Mouse (Mus musculus) forebrain, embryonic 12.5 days (tissue): Measurements from ENCODE around the gene Sox9. TPM values are rescaled to one million over a fixed set of nuclear protein-coding genes. Genes with fewer than 3 reads are reported as not detected.

Experiments used
- ATAC-seq: fragments of 200-750 bp; cut with Nextera tagmentation; 2 replicates; pipeline ENCODE4 v1.8.0; 2017; ENCODE audit warnings: moderate TSS enrichment; ENCODE audit not compliant: low FRiP score
- H3K27ac ChIP-seq: fragments of 300-500 bp; sonication (generic); 2 replicates; pipeline ENCODE4 v1.5.1; 2016; ENCODE audit warnings: mild to moderate bottlenecking
- H3K27me3 ChIP-seq: fragments of 300-500 bp; sonication (generic); 2 replicates; pipeline ENCODE4 v1.6.1; 2016; ENCODE audit warnings: mild to moderate bottlenecking
- H3K36me3 ChIP-seq: fragments of 300-500 bp; sonication (generic); replicated peaks from 2 replicates; pipeline ENCODE4 v1.6.1; 2016; ENCODE audit warnings: mild to moderate bottlenecking
- H3K4me1 ChIP-seq: fragments of 300-500 bp; sonication (generic); 2 replicates; pipeline ENCODE4 v1.6.1; 2016
- H3K4me2 ChIP-seq: fragments of 300-500 bp; sonication (generic); 2 replicates; pipeline ENCODE4 v1.6.1; 2016; ENCODE audit warnings: mild to moderate bottlenecking, moderate library complexity
- H3K4me3 ChIP-seq: fragments of 300-500 bp; sonication (generic); replicated peaks from 2 replicates; pipeline ENCODE4 v1.5.1; 2016; ENCODE audit warnings: mild to moderate bottlenecking
- H3K9ac ChIP-seq: fragments of 300-500 bp; sonication (generic); 2 replicates; pipeline ENCODE4 v1.6.1; 2016; ENCODE audit warnings: mild to moderate bottlenecking
- H3K9me3 ChIP-seq: fragments of 300-500 bp; sonication (generic); 2 replicates; pipeline ENCODE4 v1.6.1; 2016
- WGBS: fragments of 180-500 bp; shearing (Covaris S2); methylation state at CpG from one replicate; pipeline ENCODE4 v1.1.7; 2016; 5-methylcytosine and 5-hydroxymethylcytosine counted together
- polyA plus RNA-seq: library from polyadenylated mRNA; unstranded; fragments of >200 nt; fragmentation: Nextera tagmentation; extraction: Ambion mirVana; gene quantifications from 2 replicates; pipeline ENCODE4 v1.2.1, GENCODE M21; 2016

Sox9 gene
- polyA plus RNA-seq, 1 experiment from 2014 or later: 152 TPM

GRCm38 (mm10) chr11:112810447-112811151 is 28.6 kb downstream of the Sox9 start:
- ATAC-seq: peak; percentile 45
- peak overlapping the region; percentile 28 for H3K4me3 ChIP-seq
- under 1% methylated on average over 17 of the region's 17 CpGs for WGBS
- no peaks in the 10 kb centered on the region for H3K9me3 ChIP-seq
- H3K9ac ChIP-seq: peak overlapping the region; percentile 38; the same call in 1 of the 2 replicates
- peak overlapping the region; percentile 52 for H3K4me2 ChIP-seq
- H3K36me3 ChIP-seq: no peaks in the 10 kb centered on the region
- no peaks in the 10 kb centered on the region for H3K27me3 ChIP-seq
- peak overlapping the region; percentile 90 for H3K27ac ChIP-seq
- H3K4me1 ChIP-seq: peaks cover 67% of the 10 kb centered on the region

GRCm38 (mm10) chr11:112811152-112811871 is 29.3 kb downstream of the Sox9 start:
- Histone ChIP-seq H3K4me3 (peak overlapping the region; percentile 28), H3K4me2 (peak overlapping the region; percentile 52), H3K36me3 (no peaks in the 10 kb centered on the region), H3K9ac (peak overlapping the region; percentile 30; the same call in 1 of the 2 replicates), H3K4me1 (peaks cover 67% of the 10 kb centered on the region), H3K9me3 (no peaks in the 10 kb centered on the region), H3K27ac (peak overlapping the region; percentile 94), H3K27me3 (no peaks in the 10 kb centered on the region)
- peak; percentile 94 for ATAC-seq
- 1% methylated on average over 19 of the region's 19 CpGs for WGBS

- Histone ChIP-seq H3K4me1 (peaks cover 21% of the 10 kb centered on the region), H3K27me3 (no peaks in the 10 kb centered on the region), H3K4me2 (no peak overlapping the region), H3K36me3 (no peaks in the 10 kb centered on the region), H3K27ac (no peak overlapping the region), H3K9me3 (no peaks in the 10 kb centered on the region), H3K4me3 (no peak overlapping the region), H3K9ac (no peak overlapping the region)
- WGBS: 57% methylated on average over 14 of the region's 14 CpGs
- ATAC-seq: no peak
Measured at GRCm38 (mm10) chr11:112817829-112818650, 36.0 kb downstream of the Sox9 start.

- no peaks in the 10 kb centered on the region for H3K27me3 ChIP-seq
- H3K9me3 ChIP-seq: no peaks in the 10 kb centered on the region
- H3K27ac ChIP-seq: no peak overlapping the region
- no peaks in the 10 kb centered on the region for H3K36me3 ChIP-seq
- no peak overlapping the region for H3K4me3 ChIP-seq
- H3K4me2 ChIP-seq: no peak overlapping the region
- H3K4me1 ChIP-seq: peaks cover 14% of the 10 kb centered on the region
- no peak for ATAC-seq
- WGBS: 70% methylated on average over 7 of the region's 7 CpGs
- no peak overlapping the region for H3K9ac ChIP-seq
Measured at GRCm38 (mm10) chr11:112818651-112819270, 36.7 kb downstream of the Sox9 start.

- H3K9me3 ChIP-seq: no peaks in the 10 kb centered on the region
- H3K4me3 ChIP-seq: no peak overlapping the region
- no peaks in the 10 kb centered on the region for H3K36me3 ChIP-seq
- ATAC-seq: no peak
- H3K27ac ChIP-seq: no peak overlapping the region
- 85% methylated on average over 2 of the region's 2 CpGs for whole genome bisulfite sequencing
- H3K9ac ChIP-seq: no peak overlapping the region
- H3K4me2 ChIP-seq: no peak overlapping the region
- H3K27me3 ChIP-seq: no peaks in the 10 kb centered on the region
- peaks cover 19% of the 10 kb centered on the region for H3K4me1 ChIP-seq
Measured at GRCm38 (mm10) chr11:112821536-112821935, 39.5 kb downstream of the Sox9 start.

- WGBS: 72% methylated on average over 3 of the region's 3 CpGs
- no peak for ATAC-seq
- Histone ChIP-seq H3K4me3 (no peak overlapping the region), H3K4me1 (peaks cover 13% of the 10 kb centered on the region), H3K36me3 (no peaks in the 10 kb centered on the region), H3K9me3 (no peaks in the 10 kb centered on the region), H3K27me3 (no peaks in the 10 kb centered on the region), H3K27ac (no peak overlapping the region), H3K9ac (no peak overlapping the region), H3K4me2 (no peak overlapping the region)
Measured at GRCm38 (mm10) chr11:112824146-112824545, 42.1 kb downstream of the Sox9 start.

GRCm38 (mm10) chr11:112826193-112827043 is 44.4 kb downstream of the Sox9 start:
- Histone ChIP-seq H3K4me1 (peaks cover 13% of the 10 kb centered on the region), H3K36me3 (no peaks in the 10 kb centered on the region), H3K4me2 (no peak overlapping the region), H3K27ac (peak overlapping the region; percentile 54), H3K27me3 (no peaks in the 10 kb centered on the region), H3K9ac (no peak overlapping the region), H3K9me3 (no peaks in the 10 kb centered on the region), H3K4me3 (no peak overlapping the region)
- ATAC-seq: peak; percentile 73
- WGBS: 65% methylated on average over 6 of the region's 6 CpGs

- Histone ChIP-seq H3K9ac (no peak overlapping the region), H3K4me3 (no peak overlapping the region), H3K27me3 (no peaks in the 10 kb centered on the region), H3K4me1 (peaks cover 13% of the 10 kb centered on the region), H3K9me3 (no peaks in the 10 kb centered on the region), H3K4me2 (no peak overlapping the region), H3K27ac (peak overlapping the region; percentile 54; the same call in 1 of the 2 replicates), H3K36me3 (no peaks in the 10 kb centered on the region)
- WGBS: 69% methylated on average over 6 of the region's 6 CpGs
- no peak for ATAC-seq
Measured at GRCm38 (mm10) chr11:112827044-112827347, 45.0 kb downstream of the Sox9 start.

GRCm38 (mm10) chr11:112828553-112829287 is 46.7 kb downstream of the Sox9 start:
- no peaks in the 10 kb centered on the region for H3K9me3 ChIP-seq
- peaks cover 23% of the 10 kb centered on the region for H3K4me1 ChIP-seq
- no peak overlapping the region for H3K4me3 ChIP-seq
- WGBS: 95% methylated on average over 9 of the region's 9 CpGs
- H3K4me2 ChIP-seq: no peak overlapping the region
- no peaks in the 10 kb centered on the region for H3K36me3 ChIP-seq
- no peaks in the 10 kb centered on the region for H3K27me3 ChIP-seq
- H3K9ac ChIP-seq: no peak overlapping the region
- ATAC-seq: no peak
- H3K27ac ChIP-seq: no peak overlapping the region

- Histone ChIP-seq H3K27me3 (no peaks in the 10 kb centered on the region), H3K27ac (no peak overlapping the region), H3K4me2 (no peak overlapping the region), H3K4me1 (peaks cover 28% of the 10 kb centered on the region), H3K9me3 (no peaks in the 10 kb centered on the region), H3K9ac (no peak overlapping the region), H3K4me3 (no peak overlapping the region), H3K36me3 (no peaks in the 10 kb centered on the region)
- ATAC-seq: no peak
- 68% methylated on average over 11 of the region's 11 CpGs for WGBS
Measured at GRCm38 (mm10) chr11:112834245-112835005, 52.4 kb downstream of the Sox9 start.
